Mouse (Mus musculus) limb, embryonic 13.5 days (tissue): ENCODE data around the gene Tle6. TPM values are rescaled to one million over a fixed set of nuclear protein-coding genes. Genes with fewer than 3 reads are reported as not detected.
"Not testable (repeated sequence)": the region's sequence is repeated elsewhere in the genome, so short reads cannot be mapped to it uniquely, and the experiment has no call there.

ENCODE experiments used
- ATAC-seq: fragments of 200-750 bp; cut with Nextera tagmentation; 2 replicates; pipeline ENCODE4 v1.8.0; 2017; ENCODE audit warnings: low read depth, moderate number of reproducible peaks, moderate TSS enrichment; ENCODE audit not compliant: low FRiP score
- H3K27ac ChIP-seq: fragments of 300-500 bp; sonication (generic); 2 replicates; pipeline ENCODE4 v1.5.1; 2015; ENCODE audit warnings: inconsistent platforms, mild to moderate bottlenecking, moderate library complexity
- H3K27me3 ChIP-seq: fragments of 300-500 bp; sonication (generic); 2 replicates; pipeline ENCODE4 v1.6.1; 2015; ENCODE audit warnings: mild to moderate bottlenecking, inconsistent platforms
- H3K36me3 ChIP-seq: fragments of 300-500 bp; sonication (generic); 2 replicates; pipeline ENCODE4 v1.6.1; 2015; ENCODE audit warnings: inconsistent platforms, mild to moderate bottlenecking, moderate library complexity
- H3K4me1 ChIP-seq: fragments of 300-500 bp; sonication (generic); 2 replicates; pipeline ENCODE4 v1.6.1; 2015; ENCODE audit warnings: inconsistent platforms
- H3K4me2 ChIP-seq: fragments of 300-500 bp; sonication (generic); replicated peaks from 2 replicates; pipeline ENCODE4 v1.6.1; 2015; ENCODE audit warnings: inconsistent platforms, mild to moderate bottlenecking, moderate library complexity
- H3K4me3 ChIP-seq: fragments of 300-500 bp; sonication (generic); 2 replicates; pipeline ENCODE4 v1.5.1; 2015; ENCODE audit warnings: moderate library complexity, mild to moderate bottlenecking, inconsistent platforms
- H3K9ac ChIP-seq: fragments of 300-500 bp; sonication (generic); 2 replicates; pipeline ENCODE4 v1.6.1; 2015; ENCODE audit warnings: mild to moderate bottlenecking, inconsistent platforms
- H3K9me3 ChIP-seq: fragments of 300-500 bp; sonication (generic); 2 replicates; pipeline ENCODE4 v1.6.1; 2016; ENCODE audit warnings: inconsistent platforms
- WGBS: fragments of 180-500 bp; shearing (Covaris S2); methylation state at CpG from one replicate; pipeline ENCODE4 v1.1.7; 2015; 5-methylcytosine and 5-hydroxymethylcytosine counted together
- polyA plus RNA-seq: library from polyadenylated mRNA; unstranded; fragments of >200 nt; fragmentation: Nextera tagmentation; extraction: Ambion mirVana; gene quantifications from 2 replicates; pipeline ENCODE4 v1.2.1, GENCODE M21; 2015

Tle6 gene
- polyA plus RNA-seq, 1 experiment from 2014 or later: 13.8 TPM

GRCm38 (mm10) chr10:81640825-81641224 lies 40.0 kb upstream of the Tle6 start:
- H3K9me3 ChIP-seq, H3K4me3 ChIP-seq, H3K27ac ChIP-seq, H3K36me3 ChIP-seq, H3K4me2 ChIP-seq, ATAC-seq, H3K27me3 ChIP-seq: not testable (repeated sequence)
- 39% methylated on average over 4 of the region's 4 CpGs for WGBS
- Histone ChIP-seq H3K4me1 (peaks cover 19% of the 10 kb centered on the region), H3K9ac (0 out of 2 replicates have a peak overlapping the region, but pooled peaks have one; percentile 19)

GRCm38 (mm10) chr10:81638101-81638500 lies 37.2 kb upstream of the Tle6 start:
- Histone ChIP-seq H3K4me3 (no peak overlapping the region), H3K9ac (no peak overlapping the region), H3K4me2 (no peak overlapping the region), H3K4me1 (peaks cover 31% of the 10 kb centered on the region), H3K36me3 (no peaks in the 10 kb centered on the region), H3K9me3 (no peaks in the 10 kb centered on the region), H3K27ac (no peak overlapping the region), H3K27me3 (no peaks in the 10 kb centered on the region)
- WGBS: 66% methylated on average over 6 of the region's 6 CpGs
- ATAC-seq: no peak

DNA sequence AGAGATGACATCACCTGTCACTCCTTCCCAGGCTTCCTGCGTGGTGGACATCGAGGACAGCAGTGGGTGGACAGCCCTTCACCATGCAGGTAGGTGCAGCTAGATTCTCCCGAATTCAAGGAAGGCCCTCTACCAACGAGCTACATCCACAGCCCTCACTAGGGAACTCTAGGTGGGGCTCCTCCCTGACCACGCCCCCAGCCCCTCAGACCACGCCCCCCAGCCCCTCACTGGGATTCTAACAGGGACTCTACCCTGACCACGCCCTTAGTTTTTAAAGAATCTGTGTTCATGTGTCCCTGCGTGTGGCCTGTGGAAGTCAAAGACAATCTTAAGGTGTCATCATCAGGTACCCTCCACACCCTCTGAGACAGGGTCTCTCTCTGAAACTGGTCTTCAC lies 35.5 kb upstream of the Tle6 start:
- H3K9me3 ChIP-seq: no peaks in the 10 kb centered on the region
- H3K4me2 ChIP-seq: no peak overlapping the region
- H3K27me3 ChIP-seq: no peaks in the 10 kb centered on the region
- ATAC-seq: no peak
- WGBS: 18% methylated on average over 8 of the region's 8 CpGs
- no peak overlapping the region for H3K9ac ChIP-seq
- peaks cover 18% of the 10 kb centered on the region for H3K4me1 ChIP-seq
- no peak overlapping the region for H3K4me3 ChIP-seq
- no peaks in the 10 kb centered on the region for H3K36me3 ChIP-seq
- H3K27ac ChIP-seq: no peak overlapping the region

DNA sequence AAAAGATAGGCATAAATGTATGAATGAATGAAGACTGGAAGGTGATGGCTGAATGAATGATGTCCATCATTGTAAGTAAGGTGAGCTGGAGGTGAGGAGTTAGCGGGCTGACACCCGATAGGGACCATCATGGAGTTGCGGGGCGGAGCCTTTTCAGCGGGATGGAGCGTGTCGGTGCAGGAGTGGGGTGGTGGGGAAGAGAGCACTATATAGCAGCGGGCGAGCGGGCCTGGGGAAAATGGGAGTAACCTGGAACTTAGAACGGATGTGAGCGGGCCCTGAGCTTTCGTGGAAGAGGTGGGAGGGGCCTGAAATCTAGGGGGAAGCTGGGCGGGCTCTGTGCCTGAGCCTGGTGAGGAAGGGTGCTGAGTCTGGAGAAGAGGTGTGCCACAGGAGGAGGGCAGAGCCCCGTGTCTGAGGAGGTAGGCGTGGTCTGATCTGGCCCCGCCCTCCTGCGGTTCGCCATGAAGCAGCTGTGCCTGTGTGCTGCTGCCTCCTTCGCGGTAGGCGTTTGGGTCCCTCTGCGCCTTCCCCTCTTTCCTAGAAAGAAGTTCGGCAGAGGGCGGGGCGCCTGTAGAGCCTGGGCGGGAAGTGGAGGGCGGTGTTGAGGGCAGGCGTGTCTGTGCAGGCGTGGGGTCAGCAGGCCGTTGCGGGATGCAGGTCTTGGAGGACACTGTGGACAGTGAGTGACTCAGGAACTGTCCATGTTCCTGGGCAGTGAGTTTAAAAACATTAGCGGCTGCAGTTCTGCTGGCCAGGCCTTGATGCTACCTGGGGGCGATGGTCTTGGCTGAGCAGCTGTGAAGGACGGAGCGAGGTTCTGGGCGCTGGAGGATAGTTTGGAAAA lies 32.6 kb upstream of the Tle6 start:
- H3K27me3 ChIP-seq: no peaks in the 10 kb centered on the region
- H3K9ac ChIP-seq: peak overlapping the region; percentile 72
- peaks cover 19% of the 10 kb centered on the region for H3K4me1 ChIP-seq
- no peaks in the 10 kb centered on the region for H3K36me3 ChIP-seq
- ATAC-seq: peak; percentile 95
- peak overlapping the region; percentile 52 for H3K4me3 ChIP-seq
- peak overlapping the region; percentile 81 for H3K27ac ChIP-seq
- no peaks in the 10 kb centered on the region for H3K9me3 ChIP-seq
- 2% methylated on average over 37 of the region's 37 CpGs for WGBS
- peak overlapping the region; percentile 77 for H3K4me2 ChIP-seq

DNA sequence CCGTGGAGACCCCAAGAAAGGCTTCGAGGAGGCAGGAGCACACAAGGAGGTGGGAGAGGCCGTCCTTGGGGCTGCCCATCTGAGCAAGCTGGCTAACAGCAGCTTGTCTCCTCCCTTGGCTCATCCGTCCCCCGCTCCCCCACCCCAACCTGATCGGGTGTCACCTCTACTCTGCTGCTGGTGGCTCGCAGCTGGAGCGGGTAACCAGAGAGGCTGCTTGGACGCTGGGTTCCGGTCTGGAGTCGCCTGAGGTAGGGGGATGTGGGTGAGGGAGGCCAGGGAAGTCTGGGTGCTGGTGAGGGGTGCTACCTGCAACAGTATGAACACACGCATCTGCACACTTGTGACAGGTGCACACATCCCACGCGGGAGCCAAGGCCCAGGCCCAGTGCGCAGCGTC lies 27.5 kb upstream of the Tle6 start, which contains the start of gene Ankrd24:
Ankrd24 (plus strand) TSS at position 151 of the 400 bp plus-strand sequence.
- no peaks in the 10 kb centered on the region for H3K27me3 ChIP-seq
- no peak for ATAC-seq
- WGBS: 79% methylated on average over 16 of the region's 16 CpGs
- no peaks in the 10 kb centered on the region for H3K9me3 ChIP-seq
- H3K27ac ChIP-seq: peak within 1 kb of the TSS; percentile 92
- peak within 1 kb of the TSS; percentile 81 for H3K9ac ChIP-seq
- peak within 1 kb of the TSS; percentile 73 for H3K4me3 ChIP-seq
- H3K36me3 ChIP-seq: peaks cover 26% of the 10 kb centered on the region
- peak within 1 kb of the TSS; percentile 85 for H3K4me2 ChIP-seq
- H3K4me1 ChIP-seq: peaks cover 25% of the 10 kb centered on the region

GRCm38 (mm10) chr10:81627836-81628220 lies 27.0 kb upstream of the Tle6 start:
- peak overlapping the region; percentile 92 for H3K27ac ChIP-seq
- H3K9ac ChIP-seq: peak overlapping the region; percentile 81
- peak overlapping the region; percentile 85 for H3K4me2 ChIP-seq
- H3K9me3 ChIP-seq: no peaks in the 10 kb centered on the region
- peaks cover 31% of the 10 kb centered on the region for H3K36me3 ChIP-seq
- no peaks in the 10 kb centered on the region for H3K27me3 ChIP-seq
- peaks cover 21% of the 10 kb centered on the region for H3K4me1 ChIP-seq
- peak; percentile 33; the same call in 1 of the 2 replicates for ATAC-seq
- WGBS: 64% methylated on average over 7 of the region's 7 CpGs
- peak overlapping the region; percentile 73 for H3K4me3 ChIP-seq

DNA sequence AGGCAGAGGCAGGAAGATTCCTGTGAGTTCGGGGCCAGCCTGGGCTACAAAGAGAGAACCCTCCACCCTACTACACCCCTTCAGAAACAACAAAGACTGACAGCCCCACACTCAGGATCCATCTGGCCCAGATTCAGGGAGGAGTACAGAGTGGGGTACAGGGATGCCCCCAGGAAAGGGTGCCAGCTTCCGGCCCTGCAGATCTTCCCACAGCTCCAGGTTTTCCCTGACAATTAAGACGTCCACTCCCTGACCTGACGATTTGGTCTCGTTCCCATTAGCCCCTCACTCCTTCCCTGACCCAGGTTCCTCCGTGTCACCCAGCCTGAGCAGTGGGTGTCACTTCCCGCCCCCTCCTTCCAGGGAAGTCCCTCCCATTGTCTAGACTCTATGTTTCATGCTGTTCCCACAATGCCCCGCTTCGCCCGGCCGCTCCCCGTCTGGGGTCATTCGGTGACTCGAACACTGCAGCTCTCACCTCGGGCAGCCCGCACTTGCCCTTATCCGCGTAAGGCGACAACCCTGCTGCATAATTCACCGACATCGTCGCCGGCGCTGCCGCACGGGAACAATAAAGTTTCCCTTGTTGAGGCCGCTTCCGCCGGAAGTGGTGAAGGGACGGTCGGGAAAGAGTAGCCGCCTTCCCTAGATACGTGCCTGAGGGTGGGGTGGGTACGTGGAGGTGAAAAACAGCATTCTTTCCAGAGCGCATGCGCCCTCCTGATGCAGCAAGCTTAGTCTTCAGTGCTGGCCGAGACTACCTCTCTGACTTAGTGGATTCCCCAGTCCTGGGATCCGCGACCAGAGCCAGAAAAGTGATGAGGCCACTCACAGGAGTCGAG lies 26.3 kb upstream of the Tle6 start, which contains the start of gene Sirt6:
Sirt6 (minus strand) TSS at position 804 of the 842 bp plus-strand sequence.
- Histone ChIP-seq H3K36me3 (peaks cover 37% of the 10 kb centered on the region), H3K27me3 (no peaks in the 10 kb centered on the region), H3K27ac (peak within 1 kb of the TSS; percentile 92), H3K9me3 (no peaks in the 10 kb centered on the region), H3K4me1 (peaks cover 19% of the 10 kb centered on the region), H3K4me2 (peak within 1 kb of the TSS; percentile 85), H3K4me3 (peak within 1 kb of the TSS; percentile 73), H3K9ac (peak within 1 kb of the TSS; percentile 81)
- peak; percentile 88 for ATAC-seq
- WGBS: 4% methylated on average over 40 of the region's 40 CpGs

GRCm38 (mm10) chr10:81626101-81626993 lies 25.5 kb upstream of the Tle6 start:
- no peak for ATAC-seq
- peaks cover 19% of the 10 kb centered on the region for H3K4me1 ChIP-seq
- no peaks in the 10 kb centered on the region for H3K9me3 ChIP-seq
- peak overlapping the region; percentile 85 for H3K4me2 ChIP-seq
- H3K4me3 ChIP-seq: peak overlapping the region; percentile 73
- no peaks in the 10 kb centered on the region for H3K27me3 ChIP-seq
- peaks cover 46% of the 10 kb centered on the region for H3K36me3 ChIP-seq
- peak overlapping the region; percentile 92 for H3K27ac ChIP-seq
- 89% methylated on average over 22 of the region's 22 CpGs for WGBS
- peak overlapping the region; percentile 81 for H3K9ac ChIP-seq

DNA sequence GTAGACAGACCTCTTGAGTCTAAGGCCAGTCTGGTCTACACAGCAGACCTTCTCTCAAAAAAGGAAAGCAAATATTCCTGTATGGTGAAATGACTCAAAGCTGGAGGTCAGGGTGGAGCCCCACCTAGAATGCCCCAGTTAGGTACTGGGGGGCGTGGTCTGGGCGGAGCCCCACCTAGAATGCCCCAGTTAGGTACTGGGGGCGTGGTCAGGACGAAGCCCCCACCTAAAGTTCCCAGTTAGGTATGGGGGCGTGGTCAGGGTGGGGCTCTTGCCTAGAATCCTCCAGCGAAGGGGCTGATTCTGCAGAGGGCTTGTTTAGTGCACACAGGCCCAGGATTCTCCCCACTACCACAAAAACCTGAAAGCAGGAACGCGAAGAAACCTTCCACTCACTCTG lies 22.6 kb upstream of the Tle6 start:
- no peaks in the 10 kb centered on the region for H3K27me3 ChIP-seq
- no peak overlapping the region for H3K4me2 ChIP-seq
- no peak overlapping the region for H3K27ac ChIP-seq
- H3K9ac ChIP-seq: no peak overlapping the region
- no peak for ATAC-seq
- WGBS: 55% methylated on average over 8 of the region's 8 CpGs
- no peak overlapping the region for H3K4me3 ChIP-seq
- peaks cover 62% of the 10 kb centered on the region for H3K36me3 ChIP-seq
- peaks cover 17% of the 10 kb centered on the region for H3K4me1 ChIP-seq
- no peaks in the 10 kb centered on the region for H3K9me3 ChIP-seq

DNA sequence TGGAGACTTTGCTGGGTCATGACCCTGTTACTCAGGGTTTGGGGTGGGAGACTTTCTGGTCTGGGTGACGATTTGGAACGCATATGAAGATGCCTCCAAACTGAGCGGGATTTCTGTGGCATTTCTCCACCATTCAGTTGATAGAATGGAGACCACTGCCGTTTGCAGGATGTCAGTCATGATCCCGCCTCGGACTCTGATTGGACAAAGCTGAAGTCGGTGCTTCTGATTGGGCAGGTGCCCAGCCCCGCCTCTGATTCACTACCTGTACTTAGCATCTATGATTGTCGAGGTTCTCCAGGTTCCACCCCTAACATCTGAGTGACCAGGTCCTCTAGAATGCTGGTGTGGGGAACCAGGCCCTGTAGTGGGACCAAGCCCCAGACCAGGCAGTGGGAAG lies 19.9 kb upstream of the Tle6 start:
- 56% methylated on average over 9 of the region's 9 CpGs for WGBS
- no peak overlapping the region for H3K4me2 ChIP-seq
- peaks cover 10% of the 10 kb centered on the region for H3K4me1 ChIP-seq
- no peaks in the 10 kb centered on the region for H3K27me3 ChIP-seq
- no peak for ATAC-seq
- no peak overlapping the region for H3K4me3 ChIP-seq
- H3K9ac ChIP-seq: no peak overlapping the region
- H3K36me3 ChIP-seq: peaks cover 60% of the 10 kb centered on the region
- no peak overlapping the region for H3K27ac ChIP-seq
- no peaks in the 10 kb centered on the region for H3K9me3 ChIP-seq

DNA sequence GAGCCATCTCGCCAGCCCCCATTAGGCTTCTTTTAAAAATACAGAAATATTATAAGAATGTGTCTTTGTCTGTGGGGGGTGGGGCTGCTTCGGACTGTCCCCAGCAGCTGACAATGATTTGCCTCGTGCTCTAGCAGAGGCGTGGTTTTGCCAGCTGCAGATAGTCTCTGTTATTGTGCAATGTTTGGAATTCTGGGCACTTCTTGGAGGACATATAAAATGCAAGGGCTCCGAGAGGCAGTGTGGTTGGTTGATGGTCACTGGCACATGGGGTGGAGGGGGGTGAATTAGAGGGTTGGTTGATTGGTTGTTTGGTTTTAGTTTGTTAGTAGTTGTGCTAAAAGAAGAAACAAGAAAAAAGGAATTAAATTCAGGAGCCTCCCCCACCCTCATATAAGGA lies 19.1 kb upstream of the Tle6 start:
- Histone ChIP-seq H3K9ac (no peak overlapping the region), H3K27me3 (no peaks in the 10 kb centered on the region), H3K27ac (no peak overlapping the region), H3K4me1 (peaks cover 18% of the 10 kb centered on the region), H3K36me3 (peaks cover 52% of the 10 kb centered on the region), H3K9me3 (no peaks in the 10 kb centered on the region), H3K4me3 (no peak overlapping the region), H3K4me2 (no peak overlapping the region)
- no peak for ATAC-seq
- WGBS: 80% methylated on average over 5 of the region's 5 CpGs
